Mouse (Mus musculus): ENCODE measurements around the gene Cyb5r4. TPM values are rescaled to one million over a fixed set of nuclear protein-coding genes. Genes with fewer than 3 reads are reported as not detected.

Gene Cyb5r4
- polyA plus RNA-seq, 1 experiment from 2014 or later, result 47.3 TPM

DNA sequence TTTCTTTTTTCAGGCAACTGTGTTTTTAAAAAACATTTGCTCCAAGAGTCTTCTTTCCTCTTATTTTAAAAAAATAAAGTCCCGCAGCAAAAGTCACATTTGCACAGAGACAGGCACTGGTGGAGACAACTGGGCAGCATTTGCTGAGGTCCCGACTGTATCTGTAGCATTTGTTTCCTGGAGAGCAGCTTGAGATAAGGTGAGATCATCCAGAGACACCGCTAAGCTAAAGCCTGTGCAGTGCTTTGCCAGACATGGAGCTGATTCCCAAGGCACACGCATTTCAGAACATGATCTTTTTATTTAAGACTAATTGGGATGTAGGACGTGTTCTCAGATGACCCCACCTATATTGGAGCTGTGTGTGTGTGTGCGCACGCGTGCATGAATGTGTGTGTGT, 30.1 kb upstream of the Cyb5r4 start:
- no peak for ATAC-seq (ENCODE audit: low FRiP score, low read depth)
- H3K27me3 ChIP-seq, result no peaks in the 10 kb centered on the region
- no peak overlapping the region for H3K4me3 ChIP-seq
- no peaks in the 10 kb centered on the region for H3K9me3 ChIP-seq
- no peak overlapping the region for H3K4me2 ChIP-seq (replicated peaks)
- H3K36me3 ChIP-seq, result no peaks in the 10 kb centered on the region
- H3K9ac ChIP-seq, result no peak overlapping the region
- H3K4me1 ChIP-seq, result 0 out of 2 replicates have a peak, but pooled peaks cover 3% of the 10 kb centered on the region
- H3K27ac ChIP-seq, result no peak overlapping the region
- WGBS, result 71% methylated on average over 8 of the region's 8 CpGs

DNA sequence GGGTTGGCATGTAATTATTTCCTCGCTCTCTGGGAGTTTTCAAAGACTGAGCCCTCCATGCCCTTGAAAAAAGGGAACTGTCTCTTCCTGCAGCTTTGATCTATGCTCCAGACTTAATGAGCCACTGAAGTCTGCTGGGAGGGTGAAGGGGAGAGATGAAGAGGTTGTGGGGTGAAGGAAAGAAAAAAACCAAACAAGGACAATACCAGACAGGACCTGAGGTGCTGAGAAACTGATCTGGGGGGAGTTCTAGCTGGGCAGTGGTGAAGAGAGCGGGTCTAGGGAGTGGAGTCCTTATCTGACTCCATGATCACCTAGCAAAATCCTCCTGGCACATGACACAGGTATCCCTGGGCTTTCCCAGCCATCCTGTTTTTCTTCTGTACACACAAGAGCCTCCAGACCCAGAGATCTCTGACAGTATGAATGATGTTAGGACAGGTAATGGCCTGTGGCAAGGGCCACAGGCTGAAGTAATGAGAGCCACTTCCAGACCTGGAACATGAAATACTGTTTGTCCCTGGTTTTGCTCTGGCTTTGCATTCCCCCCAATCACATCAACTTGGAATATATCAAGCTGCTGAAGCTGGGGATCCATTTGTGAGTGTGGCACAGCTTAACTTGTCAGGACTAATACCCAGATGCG, 24.6 kb upstream of the Cyb5r4 start:
- H3K36me3 ChIP-seq, result no peaks in the 10 kb centered on the region
- WGBS, result 30% methylated on average over 3 of the region's 3 CpGs
- ATAC-seq (ENCODE audit: low FRiP score, low read depth), result no peak
- no peaks in the 10 kb centered on the region for H3K9me3 ChIP-seq
- no peak overlapping the region for H3K4me3 ChIP-seq
- H3K9ac ChIP-seq, result no peak overlapping the region
- H3K27ac ChIP-seq, result no peak overlapping the region
- H3K4me2 ChIP-seq (replicated peaks), result no peak overlapping the region
- H3K27me3 ChIP-seq, result no peaks in the 10 kb centered on the region
- H3K4me1 ChIP-seq, result no peaks in the 10 kb centered on the region

DNA sequence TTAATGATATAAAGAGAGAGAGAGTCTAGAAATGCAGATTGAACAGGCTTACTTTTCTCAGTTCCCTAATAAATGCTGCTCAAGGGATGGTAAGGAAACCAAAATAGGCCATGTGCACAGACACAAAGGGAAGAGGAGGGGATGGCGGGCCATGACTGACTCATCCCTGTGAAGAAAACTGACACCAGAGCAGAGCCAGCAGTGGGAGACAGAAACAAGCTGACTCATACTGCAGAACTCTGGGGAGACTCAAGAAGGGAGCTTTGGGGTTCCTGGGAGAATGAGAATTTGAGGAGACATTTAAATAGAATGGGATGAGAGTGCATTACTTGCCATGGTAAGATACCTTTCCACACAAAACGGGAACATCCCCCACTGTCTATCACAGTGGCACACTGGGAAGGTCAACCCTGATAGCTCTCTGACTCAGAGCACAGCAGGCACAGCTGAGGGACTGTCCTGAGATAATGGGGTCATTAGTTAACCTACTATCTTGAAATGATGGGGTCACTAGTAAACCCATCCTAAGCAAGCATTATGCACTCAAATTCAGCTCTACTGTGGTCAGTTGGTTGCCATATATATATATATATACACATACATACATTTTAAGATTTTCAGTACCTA, 21.7 kb upstream of the Cyb5r4 start:
- H3K4me1 ChIP-seq, result no peaks in the 10 kb centered on the region
- no peak overlapping the region for H3K4me3 ChIP-seq
- WGBS, result 68% methylated on average over 2 of the region's 2 CpGs
- no peak for ATAC-seq (ENCODE audit: low FRiP score, low read depth)
- no peaks in the 10 kb centered on the region for H3K36me3 ChIP-seq
- H3K9me3 ChIP-seq, result no peaks in the 10 kb centered on the region
- H3K4me2 ChIP-seq (replicated peaks), result no peak overlapping the region
- no peak overlapping the region for H3K27ac ChIP-seq
- no peak overlapping the region for H3K9ac ChIP-seq
- H3K27me3 ChIP-seq, result no peaks in the 10 kb centered on the region

DNA sequence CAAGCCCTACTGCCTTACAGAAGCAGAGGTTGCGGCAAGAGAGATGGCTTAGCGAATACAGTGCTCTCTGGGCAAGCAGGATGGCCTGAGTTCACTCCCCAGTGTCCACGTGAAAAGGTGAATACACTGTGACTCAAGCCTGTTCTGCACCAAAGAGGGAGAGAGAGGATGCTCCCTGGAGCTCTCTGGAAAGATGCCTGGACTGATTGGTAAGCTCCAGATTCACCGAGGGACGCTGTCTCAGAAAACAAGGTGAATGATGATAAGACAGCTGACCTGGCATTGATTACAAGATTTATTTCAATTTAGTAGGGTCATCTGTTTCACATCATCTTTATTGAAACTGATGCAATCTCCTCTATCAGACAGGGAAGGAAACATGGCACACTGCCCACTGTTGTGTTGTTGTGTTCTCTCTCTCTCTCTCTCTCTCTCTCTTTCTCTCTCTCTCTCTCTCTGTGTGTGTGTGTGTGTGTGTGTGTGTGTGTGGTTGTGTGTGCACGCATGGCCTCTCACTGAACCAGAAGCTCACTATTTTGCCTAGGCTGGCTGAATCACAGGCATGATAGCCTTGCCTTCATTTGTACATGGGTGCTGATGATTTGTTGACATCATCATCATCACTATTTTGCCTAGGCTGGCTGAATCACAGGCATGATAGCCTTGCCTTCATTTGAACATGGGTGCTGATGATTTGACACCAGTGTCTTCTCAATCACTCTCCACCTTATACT, 16.9 kb upstream of the Cyb5r4 start:
- H3K36me3 ChIP-seq, result no peaks in the 10 kb centered on the region
- no peaks in the 10 kb centered on the region for H3K4me1 ChIP-seq
- H3K27me3 ChIP-seq, result 0 out of 2 replicates have a peak, but pooled peaks cover 3% of the 10 kb centered on the region
- WGBS, result 61% methylated on average over 6 of the region's 6 CpGs
- no peak overlapping the region for H3K9ac ChIP-seq
- H3K4me3 ChIP-seq, result no peak overlapping the region
- H3K4me2 ChIP-seq (replicated peaks), result no peak overlapping the region
- no peak overlapping the region for H3K27ac ChIP-seq
- ATAC-seq (ENCODE audit: low FRiP score, low read depth), result no peak
- no peaks in the 10 kb centered on the region for H3K9me3 ChIP-seq

DNA sequence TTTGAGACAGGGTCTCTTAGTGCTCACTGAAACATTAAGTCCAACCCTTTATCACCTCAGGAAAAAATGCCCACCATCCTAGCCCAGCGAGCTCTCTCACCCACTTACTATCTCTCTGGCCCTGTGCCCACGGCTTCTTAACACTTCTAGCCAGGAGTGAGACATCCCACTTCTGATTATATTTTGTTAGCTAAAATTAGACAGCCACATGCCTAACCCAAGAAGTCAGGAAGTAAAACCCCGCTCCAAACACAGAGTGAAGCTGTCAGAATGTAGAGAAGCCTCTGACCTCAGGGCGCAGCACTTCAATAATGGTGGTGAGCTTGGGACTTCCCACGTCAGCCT, 16.4 kb upstream of the Cyb5r4 start:
- Histone ChIP-seq H3K27me3 (0 out of 2 replicates have a peak, but pooled peaks cover 3% of the 10 kb centered on the region), H3K9me3 (no peaks in the 10 kb centered on the region), H3K4me1 (no peaks in the 10 kb centered on the region), H3K9ac (no peak overlapping the region), H3K36me3 (no peaks in the 10 kb centered on the region), H3K4me3 (no peak overlapping the region), H3K27ac (no peak overlapping the region), H3K4me2 (replicated peaks) (no peak overlapping the region)
- WGBS, result 62% methylated on average over 5 of the region's 5 CpGs
- no peak for ATAC-seq (ENCODE audit: low FRiP score, low read depth)

DNA sequence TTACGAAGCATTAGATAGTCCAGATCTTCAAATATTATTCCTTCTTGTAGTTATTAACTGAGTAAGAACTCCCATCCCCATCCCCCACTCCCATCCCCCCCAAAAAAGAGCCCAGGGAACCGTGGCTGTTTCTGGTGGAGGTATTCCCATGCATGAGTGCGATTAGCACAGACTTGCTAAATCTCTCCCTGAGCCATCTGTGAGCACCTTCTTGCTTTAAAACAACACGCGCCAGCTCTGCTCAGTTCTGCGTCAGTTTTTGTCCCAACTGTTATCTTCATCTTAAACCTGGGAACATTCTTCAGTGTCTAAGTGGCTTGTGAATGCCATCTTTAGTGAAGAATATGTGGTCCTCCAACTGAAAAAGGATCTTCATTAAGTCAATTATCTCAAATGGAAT, 13.3 kb upstream of the Cyb5r4 start:
- 44% methylated on average over 6 of the region's 6 CpGs for WGBS
- Histone ChIP-seq H3K9ac (no peak overlapping the region), H3K27me3 (peaks cover 20% of the 10 kb centered on the region), H3K36me3 (no peaks in the 10 kb centered on the region), H3K4me1 (no peaks in the 10 kb centered on the region), H3K4me3 (no peak overlapping the region), H3K4me2 (replicated peaks) (no peak overlapping the region), H3K9me3 (no peaks in the 10 kb centered on the region), H3K27ac (no peak overlapping the region)
- no peak for ATAC-seq (ENCODE audit: low FRiP score, low read depth)

DNA sequence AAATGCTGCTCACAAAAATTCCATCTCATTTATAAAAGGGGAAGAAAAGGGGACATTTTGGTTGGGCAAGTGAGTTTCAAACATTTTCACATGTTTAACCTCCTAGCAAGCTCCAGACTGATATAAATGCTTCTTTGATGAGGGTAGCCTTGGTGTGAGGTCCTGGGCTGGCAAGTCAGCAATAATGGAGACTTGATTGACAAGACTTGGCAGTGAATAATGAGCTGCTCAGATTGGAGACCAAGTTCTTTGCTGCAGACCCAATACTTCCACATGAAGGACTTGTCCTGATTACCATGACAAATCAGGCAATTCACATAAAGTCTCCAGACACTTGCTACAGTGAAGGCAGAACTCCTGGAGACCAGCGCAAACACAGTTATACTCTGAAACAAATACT, 12.9 kb upstream of the Cyb5r4 start:
- ATAC-seq (ENCODE audit: low FRiP score, low read depth), result no peak
- H3K4me2 ChIP-seq (replicated peaks), result no peak overlapping the region
- 84% methylated on average over 1 of the region's 1 CpGs for WGBS
- peaks cover 23% of the 10 kb centered on the region for H3K27me3 ChIP-seq
- no peak overlapping the region for H3K27ac ChIP-seq
- no peaks in the 10 kb centered on the region for H3K9me3 ChIP-seq
- no peaks in the 10 kb centered on the region for H3K4me1 ChIP-seq
- no peak overlapping the region for H3K4me3 ChIP-seq
- no peaks in the 10 kb centered on the region for H3K36me3 ChIP-seq
- no peak overlapping the region for H3K9ac ChIP-seq

DNA sequence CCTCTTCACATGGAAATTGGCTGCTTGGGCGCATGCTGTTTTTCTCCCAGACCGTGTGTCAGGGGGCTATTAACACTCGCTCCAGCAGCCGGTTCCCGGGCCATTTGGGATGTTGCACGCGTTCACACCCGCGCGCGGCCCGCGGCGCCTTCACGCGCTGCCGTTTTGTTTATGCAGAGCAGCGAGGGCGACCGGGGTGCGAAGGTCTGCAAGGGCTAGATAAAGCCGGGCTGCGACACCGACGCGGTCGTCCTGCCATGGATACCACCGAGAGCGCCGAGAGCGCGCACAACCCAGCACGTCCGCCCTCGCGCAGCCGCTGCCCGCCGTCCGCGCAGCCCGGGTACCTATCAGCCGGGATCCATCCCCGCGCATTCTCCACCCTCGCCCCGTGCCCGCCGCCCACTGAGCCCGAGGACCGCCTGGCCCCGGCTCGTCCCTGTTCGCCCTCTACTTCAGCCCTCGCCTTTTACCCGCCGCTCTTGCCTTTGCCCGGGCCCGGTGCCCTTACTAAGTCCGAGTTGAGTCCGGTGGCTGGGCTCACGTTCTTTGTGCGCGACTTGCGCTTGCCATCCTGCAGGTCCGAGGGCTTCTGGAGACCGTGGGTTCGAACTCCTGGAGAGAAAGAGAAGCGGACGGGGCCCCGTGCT, 6.4 kb upstream of the Cyb5r4 start, which contains the start of gene Ripply2:
TSS of gene Ripply2 (plus strand) at position 250 of the 650 bp plus-strand sequence.
- WGBS, result under 1% methylated on average over 71 of the region's 71 CpGs
- peak within 1 kb of the TSS; percentile 86 for H3K4me2 ChIP-seq (replicated peaks)
- H3K9ac ChIP-seq, result peak within 1 kb of the TSS; percentile 59
- H3K27me3 ChIP-seq, result peaks cover 64% of the 10 kb centered on the region
- no peaks in the 10 kb centered on the region for H3K36me3 ChIP-seq
- peak within 1 kb of the TSS; percentile 51 for H3K4me3 ChIP-seq
- peak; percentile 19; the same call in 1 of the 2 replicates for ATAC-seq (ENCODE audit: low FRiP score, low read depth)
- no peaks in the 10 kb centered on the region for H3K9me3 ChIP-seq
- H3K4me1 ChIP-seq, result peaks cover 11% of the 10 kb centered on the region
- H3K27ac ChIP-seq, result no peak within 1 kb of the TSS

DNA sequence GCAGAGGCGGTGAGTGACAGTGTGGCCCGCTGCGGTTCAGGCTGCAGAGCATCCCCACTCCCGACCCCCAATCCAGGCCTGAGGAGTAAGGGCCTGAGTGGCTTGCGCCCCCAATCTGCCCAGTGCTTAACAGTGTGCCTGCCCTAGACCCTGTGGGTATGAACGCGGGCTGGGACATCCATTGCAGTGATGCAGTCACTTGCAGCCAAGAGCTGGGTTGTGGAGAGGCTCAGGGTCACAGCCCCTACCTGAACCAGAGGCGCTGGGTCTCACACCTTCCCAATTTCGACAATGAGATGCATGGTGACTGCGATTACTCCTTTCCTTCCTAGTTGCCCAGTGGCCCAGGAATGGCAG, 5.9 kb upstream of the Cyb5r4 start:
- peak overlapping the region; percentile 59 for H3K9ac ChIP-seq
- H3K36me3 ChIP-seq, result no peaks in the 10 kb centered on the region
- H3K4me2 ChIP-seq (replicated peaks), result peak overlapping the region; percentile 86
- peak overlapping the region; percentile 51 for H3K4me3 ChIP-seq
- H3K27ac ChIP-seq, result no peak overlapping the region
- no peaks in the 10 kb centered on the region for H3K9me3 ChIP-seq
- no peak for ATAC-seq (ENCODE audit: low FRiP score, low read depth)
- peaks cover 64% of the 10 kb centered on the region for H3K27me3 ChIP-seq
- H3K4me1 ChIP-seq, result peaks cover 11% of the 10 kb centered on the region
- 3% methylated on average over 10 of the region's 10 CpGs for WGBS

DNA sequence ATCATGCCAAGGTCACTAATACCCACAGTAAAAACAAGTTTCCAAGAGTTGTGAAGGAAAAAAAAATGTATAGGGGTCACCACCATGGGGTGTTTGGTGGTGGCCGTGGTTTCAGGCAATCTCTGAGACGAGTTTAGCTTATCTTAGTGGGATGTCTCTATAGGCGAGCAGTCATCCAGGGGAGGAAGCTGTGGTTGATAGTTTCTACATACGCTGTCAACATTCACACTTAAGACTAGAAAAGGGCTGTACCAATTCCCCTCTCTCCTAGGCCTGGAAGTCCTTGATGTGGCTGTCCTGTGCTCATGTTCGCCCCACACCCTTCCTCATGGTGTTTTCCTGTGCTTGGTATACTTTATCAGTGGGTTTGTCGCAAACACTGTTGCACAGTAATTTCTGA, 4.0 kb downstream of the Cyb5r4 start:
- no peaks in the 10 kb centered on the region for H3K27me3 ChIP-seq
- 83% methylated on average over 6 of the region's 6 CpGs for WGBS
- no peak overlapping the region for H3K4me3 ChIP-seq
- no peak overlapping the region for H3K9ac ChIP-seq
- ATAC-seq (ENCODE audit: low FRiP score, low read depth), result no peak
- H3K36me3 ChIP-seq, result no peaks in the 10 kb centered on the region
- H3K4me2 ChIP-seq (replicated peaks), result no peak overlapping the region
- peaks cover 11% of the 10 kb centered on the region for H3K4me1 ChIP-seq
- H3K27ac ChIP-seq, result no peak overlapping the region
- no peaks in the 10 kb centered on the region for H3K9me3 ChIP-seq

DNA sequence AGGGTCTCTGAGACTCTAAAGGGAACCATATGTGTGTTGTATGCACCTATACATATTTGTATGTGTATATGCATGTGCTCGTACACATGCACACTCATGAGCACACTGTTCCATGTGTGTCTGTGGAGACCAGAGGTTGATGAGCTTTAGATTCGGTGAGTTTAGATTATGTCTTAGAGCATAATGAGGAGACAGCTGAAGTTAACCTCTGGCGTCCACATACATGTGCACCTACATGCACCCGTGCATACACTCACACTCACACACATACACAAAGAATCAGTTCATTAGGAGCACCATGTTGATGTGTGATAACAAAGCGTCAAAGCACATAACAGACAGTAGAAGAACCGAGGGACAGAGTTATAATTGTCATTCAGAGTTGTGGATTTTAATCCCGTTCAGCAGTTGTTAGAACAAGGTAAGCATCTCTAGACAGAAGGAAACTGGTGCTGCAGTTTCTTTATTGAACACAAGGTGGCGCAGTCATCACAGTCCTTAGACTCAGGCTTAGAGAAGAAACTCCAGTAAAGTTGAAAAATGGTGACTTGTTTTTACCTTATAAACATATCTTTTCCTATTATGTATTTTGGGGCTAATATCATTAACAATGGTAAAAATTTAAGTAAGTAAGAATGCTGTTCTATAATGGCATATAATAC, 5.7 kb downstream of the Cyb5r4 start:
- Histone ChIP-seq H3K4me2 (replicated peaks) (no peak overlapping the region), H3K9me3 (no peaks in the 10 kb centered on the region)
- ATAC-seq (ENCODE audit: low FRiP score, low read depth), result peak; percentile 69; the same call in 1 of the 2 replicates

DNA sequence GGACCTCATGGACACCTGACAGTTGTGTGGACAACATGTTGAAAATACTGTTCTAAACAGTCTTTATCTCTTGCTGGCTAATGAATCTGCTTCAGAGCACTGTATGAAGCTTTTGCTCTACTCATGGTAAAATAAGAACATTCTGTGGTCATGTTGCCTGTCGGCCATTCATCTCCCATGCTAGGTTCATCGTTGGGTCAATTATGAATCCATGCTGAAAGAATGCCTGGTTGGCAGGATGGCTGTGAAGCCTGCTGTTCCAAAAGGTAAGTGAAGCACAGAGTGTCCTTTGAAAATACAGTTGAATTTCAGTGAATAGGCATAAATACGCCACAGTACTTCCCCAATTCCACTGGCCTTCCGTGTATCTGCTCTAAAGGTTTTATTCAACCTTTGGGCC, 10.4 kb downstream of the Cyb5r4 start:
- H3K36me3 ChIP-seq, result no peaks in the 10 kb centered on the region
- no peak overlapping the region for H3K9ac ChIP-seq
- no peak overlapping the region for H3K4me2 ChIP-seq (replicated peaks)
- no peaks in the 10 kb centered on the region for H3K9me3 ChIP-seq
- ATAC-seq (ENCODE audit: low FRiP score, low read depth), result no peak
- H3K27me3 ChIP-seq, result no peaks in the 10 kb centered on the region
- H3K4me3 ChIP-seq, result no peak overlapping the region
- peaks cover 13% of the 10 kb centered on the region for H3K4me1 ChIP-seq
- 94% methylated on average over 4 of the region's 4 CpGs for WGBS
- no peak overlapping the region for H3K27ac ChIP-seq

More for the DNA sequence above, 5.7 kb downstream of the Cyb5r4 start:
- 45% methylated on average over 8 of the region's 8 CpGs for WGBS
- H3K9ac ChIP-seq, result no peak overlapping the region
- no peak overlapping the region for H3K4me3 ChIP-seq
- H3K4me1 ChIP-seq, result peaks cover 10% of the 10 kb centered on the region
- no peaks in the 10 kb centered on the region for H3K27me3 ChIP-seq
- no peak overlapping the region for H3K27ac ChIP-seq
- H3K36me3 ChIP-seq, result no peaks in the 10 kb centered on the region

All from limb, embryonic 13.5 days (tissue).